Mouse (Mus musculus) MEL (cell line): ENCODE measurements around the gene Tnc. TPM values are rescaled to one million over a fixed set of nuclear protein-coding genes. Genes with fewer than 3 reads are reported as not detected.

ENCODE experiments used
- DNase-seq: peaks from one replicate; pipeline ENCODE4 v3.0.0; 2011; ENCODE audit warnings: low read depth, low spot score
- H3K27ac ChIP-seq: 2 replicates; pipeline ENCODE4 v1.5.1; 2012; ENCODE audit warnings: low read depth, mild to moderate bottlenecking, control low read depth, low read length, moderate library complexity; ENCODE audit not compliant: control insufficient read depth
- H3K27me3 ChIP-seq, 2 experiments: fragments of 150-350 bp in 1 of 2; sonication (generic) in 1 of 2; 2 replicates each; pipeline ENCODE4 v1.6.1; 2012; ENCODE audit warnings: low read length in 2 of 2, mild to moderate bottlenecking in 2 of 2, improper control_type of control experiment in 1 of 2, moderate library complexity in 1 of 2; ENCODE audit not compliant: insufficient read depth in 2 of 2, control insufficient read depth in 1 of 2
- H3K36me3 ChIP-seq, 2 experiments: 2 replicates each; pipeline ENCODE4 v1.6.1; 2012 to 2014; ENCODE audit warnings: low read length in 2 of 2, improper control_type of control experiment in 1 of 2, inconsistent platforms in 1 of 2, mild to moderate bottlenecking in 1 of 2; ENCODE audit not compliant: insufficient read depth in 2 of 2, control insufficient read depth in 1 of 2
- H3K4me1 ChIP-seq, 2 experiments: fragments of 150-350 bp in 1 of 2; sonication (generic) in 1 of 2; 2 replicates each; pipeline ENCODE4 v1.6.1; 2012; ENCODE audit warnings: low read length in 2 of 2, improper control_type of control experiment in 1 of 2, mild to moderate bottlenecking in 1 of 2; ENCODE audit not compliant: insufficient read depth in 2 of 2, control insufficient read depth in 1 of 2
- H3K4me3 ChIP-seq, 2 experiments: fragments of 150-350 bp in 1 of 2; sonication (generic) in 1 of 2; 2 replicates each; pipeline ENCODE4 v1.5.1; 2012; ENCODE audit warnings: low read depth in 2 of 2, low read length in 2 of 2, mild to moderate bottlenecking in 2 of 2, moderate library complexity in 2 of 2, control low read depth in 1 of 2, improper control_type of control experiment in 1 of 2; ENCODE audit not compliant: control insufficient read depth in 1 of 2, insufficient read depth in 1 of 2
- H3K79me2 ChIP-seq: 2 replicates; pipeline ENCODE4 v1.6.1; 2012; ENCODE audit warnings: mild to moderate bottlenecking, low read length, moderate library complexity; ENCODE audit not compliant: control insufficient read depth, poor library complexity, insufficient read depth
- H3K9ac ChIP-seq: 2 replicates; pipeline ENCODE4 v1.6.1; 2012; ENCODE audit warnings: low read depth, mild to moderate bottlenecking, control low read depth, low read length, moderate library complexity; ENCODE audit not compliant: control insufficient read depth, poor library complexity, severe bottlenecking
- H3K9me3 ChIP-seq: fragments of 150-350 bp; sonication (generic); replicated peaks from 2 replicates; pipeline ENCODE4 v1.6.1; 2012; ENCODE audit warnings: mild to moderate bottlenecking, low read length, improper control_type of control experiment, moderate library complexity; ENCODE audit not compliant: insufficient read depth
- CHD1 ChIP-seq: IDR thresholded peaks from 2 replicates; pipeline ENCODE4 v1.6.1; 2012; ENCODE audit warnings: low read depth, mild to moderate bottlenecking, inconsistent platforms, low read length, improper control_type of control experiment
- CHD2 ChIP-seq: IDR thresholded peaks from 2 replicates; pipeline ENCODE4 v1.6.1; 2011; ENCODE audit warnings: low read length, improper control_type of control experiment
- CTCF ChIP-seq, 3 experiments: IDR thresholded peaks in 2 of 3; conservative IDR thresholded peaks in 1 of 3; 2 replicates each; pipeline ENCODE4 v1.5.1; 2011 to 2012; ENCODE audit warnings: low read length in 3 of 3, low read depth in 2 of 3, mild to moderate bottlenecking in 2 of 3, improper control_type of control experiment in 1 of 3, inconsistent platforms in 1 of 3, mixed read lengths in 1 of 3, moderate library complexity in 1 of 3; ENCODE audit not compliant: control insufficient read depth in 1 of 3, insufficient read depth in 1 of 3, poor library complexity in 1 of 3, severe bottlenecking in 1 of 3
- EP300 ChIP-seq, 2 experiments: IDR thresholded peaks; 2 replicates each; pipeline ENCODE4 v1.6.1; 2011; ENCODE audit warnings: improper control_type of control experiment in 2 of 2, low read length in 2 of 2, low read depth in 1 of 2, mild to moderate bottlenecking in 1 of 2
- ETS1 ChIP-seq: IDR thresholded peaks from 2 replicates; pipeline ENCODE4 v1.6.1; 2012; ENCODE audit warnings: low read depth, mild to moderate bottlenecking, inconsistent platforms, low read length, improper control_type of control experiment, moderate library complexity
- GABPA ChIP-seq: IDR thresholded peaks from 2 replicates; pipeline ENCODE4 v1.6.1; 2012; ENCODE audit warnings: low read depth, mild to moderate bottlenecking, inconsistent platforms, low read length, improper control_type of control experiment, moderate library complexity
- GATA1 ChIP-seq: IDR thresholded peaks from 2 replicates; pipeline ENCODE4 v1.6.1; 2011; ENCODE audit warnings: low read depth, low read length, improper control_type of control experiment
- HCFC1 ChIP-seq: IDR thresholded peaks from 2 replicates; pipeline ENCODE4 v1.6.1; 2012; ENCODE audit warnings: low read depth, mild to moderate bottlenecking, inconsistent platforms, low read length, improper control_type of control experiment, moderate library complexity
- JUND ChIP-seq: IDR thresholded peaks from 2 replicates; pipeline ENCODE4 v1.6.1; 2011; ENCODE audit warnings: low read depth, mild to moderate bottlenecking, improper control_type of control experiment, low read length
- KAT2A ChIP-seq: conservative IDR thresholded peaks from 2 replicates; pipeline ENCODE4 v1.6.1; 2012; ENCODE audit warnings: low read depth, low read length, improper control_type of control experiment, inconsistent platforms
- MAX ChIP-seq: IDR thresholded peaks from 2 replicates; pipeline ENCODE4 v1.6.1; 2011; ENCODE audit warnings: low read length, improper control_type of control experiment
- MAZ ChIP-seq: IDR thresholded peaks from 2 replicates; pipeline ENCODE4 v1.6.1; 2012; ENCODE audit warnings: low read depth, mild to moderate bottlenecking, inconsistent platforms, low read length, improper control_type of control experiment
- MXI1 ChIP-seq: IDR thresholded peaks from 2 replicates; pipeline ENCODE4 v1.6.1; 2011; ENCODE audit warnings: mild to moderate bottlenecking, low read depth, low read length, improper control_type of control experiment
- MYB ChIP-seq: IDR thresholded peaks from 2 replicates; pipeline ENCODE4 v1.6.1; 2011; ENCODE audit warnings: mild to moderate bottlenecking, low read depth, low read length, improper control_type of control experiment
- MYC ChIP-seq: IDR thresholded peaks from 2 replicates; pipeline ENCODE4 v1.6.1; 2011; ENCODE audit warnings: low read depth, mild to moderate bottlenecking, low read length, improper control_type of control experiment, moderate library complexity
- NELFE ChIP-seq: IDR thresholded peaks from 2 replicates; pipeline ENCODE4 v1.6.1; 2011; ENCODE audit warnings: low read depth, low read length, improper control_type of control experiment
- NRF1 ChIP-seq: IDR thresholded peaks from 2 replicates; pipeline ENCODE4 v1.6.1; 2014; ENCODE audit warnings: low read depth, mild to moderate bottlenecking, inconsistent platforms, low read length, improper control_type of control experiment, moderate library complexity; ENCODE audit not compliant: poor library complexity, insufficient read depth, severe bottlenecking
- POLR2AphosphoS2 ChIP-seq: IDR thresholded peaks from 2 replicates; pipeline ENCODE4 v1.6.1; 2011; ENCODE audit warnings: low read length, improper control_type of control experiment
- POLR2AphosphoS5 ChIP-seq: IDR thresholded peaks from 2 replicates; pipeline ENCODE4 v1.6.1; 2012; ENCODE audit warnings: low read depth, borderline replicate concordance, mild to moderate bottlenecking, inconsistent platforms, low read length, moderate library complexity, mixed read lengths
- RAD21 ChIP-seq: IDR thresholded peaks from 2 replicates; pipeline ENCODE4 v1.6.1; 2011; ENCODE audit warnings: mild to moderate bottlenecking, low read depth, low read length, improper control_type of control experiment
- SIN3A ChIP-seq: IDR thresholded peaks from 2 replicates; pipeline ENCODE4 v1.6.1; 2012; ENCODE audit warnings: low read length, improper control_type of control experiment, inconsistent platforms
- SMC3 ChIP-seq: IDR thresholded peaks from 2 replicates; pipeline ENCODE4 v1.6.1; 2011; ENCODE audit warnings: low read depth, low read length, improper control_type of control experiment
- TCF12 ChIP-seq: IDR thresholded peaks from 2 replicates; pipeline ENCODE4 v1.6.1; 2014; ENCODE audit warnings: low read depth, mild to moderate bottlenecking, inconsistent platforms, low read length, improper control_type of control experiment, moderate library complexity
- UBTF ChIP-seq: IDR thresholded peaks from 2 replicates; pipeline ENCODE4 v1.6.1; 2012; ENCODE audit warnings: low read depth, mild to moderate bottlenecking, inconsistent platforms, low read length, improper control_type of control experiment, moderate library complexity, borderline replicate concordance; ENCODE audit not compliant: insufficient read depth
- USF1 ChIP-seq: IDR thresholded peaks from 2 replicates; pipeline ENCODE4 v1.6.1; 2014; ENCODE audit warnings: low read depth, mild to moderate bottlenecking, inconsistent platforms, low read length, improper control_type of control experiment, moderate library complexity
- USF2 ChIP-seq, 2 experiments: IDR thresholded peaks; 2 replicates each; pipeline ENCODE4 v1.6.1; 2011 to 2012; ENCODE audit warnings: improper control_type of control experiment in 2 of 2, low read length in 2 of 2, borderline replicate concordance in 1 of 2, inconsistent platforms in 1 of 2, low read depth in 1 of 2, mild to moderate bottlenecking in 1 of 2; ENCODE audit not compliant: insufficient read depth in 1 of 2
- ZMIZ1 ChIP-seq: IDR thresholded peaks from 2 replicates; pipeline ENCODE4 v1.6.1; 2012; ENCODE audit warnings: low read depth, mild to moderate bottlenecking, inconsistent platforms, low read length, improper control_type of control experiment, moderate library complexity
- polyA plus RNA-seq, 2 experiments: library from polyadenylated mRNA; stranded (reverse) in 1 of 2; unstranded in 1 of 2; fragments of >175 nt in 1 of 2; fragments of >200 nt in 1 of 2; gene quantifications; 2 replicates each; pipeline versions ENCODE4 v1.2.1 to v1.2.4; 2012; ENCODE audit warnings: low replicate concordance in 2 of 2, low read depth in 1 of 2; ENCODE audit not compliant: insufficient read length in 2 of 2, insufficient read depth in 1 of 2, missing spikeins in 1 of 2
- total RNA-seq: library from RNA; depleted of rRNA; stranded (reverse); fragments of 300-350 nt; gene quantifications from 2 replicates; pipeline ENCODE4 v1.2.3, GENCODE M21; 2012

The Tnc gene
- total and polyA plus RNA-seq, 3 experiments, result not detected

- Histone ChIP-seq H3K36me3 (no peaks in the 10 kb centered on the region), H3K9me3 (no peaks in the 10 kb centered on the region), H3K4me3 (no peak overlapping the region), H3K27ac (no peak overlapping the region), H3K9ac (no peak overlapping the region), H3K27me3 (no peaks in the 10 kb centered on the region), H3K79me2 (no peaks in the 10 kb centered on the region), H3K4me1 (no peaks in the 10 kb centered on the region)
- TF ChIP-seq MXI1 (no peak), NRF1 (no peak), ETS1 (no peak), TCF12 (no peak), USF1 (no peak), RAD21 (no peak), MYB (no peak), SIN3A (no peak), CHD2 (no peak), ZMIZ1 (no peak), KAT2A (no peak), NELFE (no peak), USF2 (IDR thresholded peaks at IDR 0.05; ENCODE audit: borderline replicate concordance in 1 of 2, insufficient read depth in 1 of 2, low read depth in 1 of 2, low read length in 2 of 2) (no peak), SMC3 (no peak), HCFC1 (no peak), MAX (no peak), POLR2AphosphoS5 (no peak), MYC (no peak), POLR2AphosphoS2 (no peak)
- no peak for DNase-seq
These were observed 20.6 kb upstream of the Tnc start for GRCm38 (mm10) chr4:64067394-64067793.

GRCm38 (mm10) chr4:64065266-64065665, 18.5 kb upstream of the Tnc start:
- no peaks in the 10 kb centered on the region for H3K36me3 ChIP-seq
- H3K4me3 ChIP-seq, result no peak overlapping the region
- TF ChIP-seq USF2 (IDR thresholded peaks at IDR 0.05; ENCODE audit: borderline replicate concordance in 1 of 2, insufficient read depth in 1 of 2, low read depth in 1 of 2, low read length in 2 of 2), result no peak
- TF ChIP-seq MAZ, result no peak
- no peak for TF ChIP-seq UBTF
- no peak for TF ChIP-seq MAX
- no peak for TF ChIP-seq GABPA
- no peak for TF ChIP-seq ETS1
- TF ChIP-seq TCF12, result no peak
- no peak for TF ChIP-seq MYB
- TF ChIP-seq JUND, result no peak
- no peak for TF ChIP-seq EP300 (IDR thresholded peaks at IDR 0.05; ENCODE audit: low read depth in 1 of 2, low read length in 2 of 2)
- no peak for TF ChIP-seq CHD1
- no peak for TF ChIP-seq CTCF (IDR thresholded peaks at IDR 0.05 in 2 of 3, conservative IDR thresholded peaks at IDR 0.05 in 1 of 3; ENCODE audit: control insufficient read depth in 1 of 3, insufficient read depth in 1 of 3, low read depth in 2 of 3, low read length in 3 of 3, poor library complexity in 1 of 3, severe bottlenecking in 1 of 3)
- TF ChIP-seq NRF1, result no peak
- TF ChIP-seq KAT2A, result no peak
- TF ChIP-seq RAD21, result no peak
- no peak for TF ChIP-seq GATA1
- no peak for TF ChIP-seq NELFE
- no peak for TF ChIP-seq HCFC1

More at GRCm38 (mm10) chr4:64065266-64065665, 18.5 kb upstream of the Tnc start:
- H3K79me2 ChIP-seq, result no peaks in the 10 kb centered on the region
- no peaks in the 10 kb centered on the region for H3K27me3 ChIP-seq
- H3K9me3 ChIP-seq, result no peaks in the 10 kb centered on the region
- no peak overlapping the region for H3K9ac ChIP-seq
- no peak for DNase-seq
- no peak overlapping the region for H3K27ac ChIP-seq
- no peaks in the 10 kb centered on the region for H3K4me1 ChIP-seq
